Mouse (Mus musculus) lung, adult 2 months (tissue): Measurements from ENCODE around the gene Hipk1.

Experiments used
- CTCF ChIP-seq: fragments of 200-500 bp; IDR thresholded peaks from 2 replicates; pipeline ENCODE4 v1.5.1; 2011; ENCODE audit warnings: mild to moderate bottlenecking, low read length, control low read depth; ENCODE audit not compliant: insufficient read depth
- POLR2A ChIP-seq: fragments of 200-500 bp; IDR thresholded peaks from 2 replicates; pipeline ENCODE4 v1.6.1; 2011; ENCODE audit warnings: low read depth, mild to moderate bottlenecking, control low read depth, low read length, borderline replicate concordance; ENCODE audit errors: extremely low read depth

DNA sequence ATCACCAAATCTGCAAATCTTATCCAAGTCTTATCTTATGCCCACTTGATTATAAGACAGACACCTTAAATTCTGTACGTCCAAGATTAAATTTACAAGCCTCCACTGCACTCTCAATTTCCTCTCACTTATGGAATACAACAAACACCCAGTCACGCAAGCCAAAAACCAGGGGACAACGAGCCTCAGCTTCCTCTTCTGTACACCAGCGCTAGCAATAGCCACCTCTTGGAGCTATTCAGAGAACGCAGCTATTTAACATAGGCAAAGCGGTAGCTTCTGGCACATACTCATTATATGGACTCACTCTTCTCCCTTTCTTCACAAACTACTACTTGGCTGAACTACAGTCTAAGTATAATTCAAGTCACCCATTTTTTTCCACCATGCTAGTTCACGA lies 12.2 kb downstream of the Hipk1 start:
- TF ChIP-seq POLR2A (no peak), CTCF (no peak)
